25 mouse cellular contexts compared by ENCODE assay signal in genomic region chr19:5942581-5942980, GRCm38 (mm10). TPM values are rescaled to one million over a fixed set of nuclear protein-coding genes. Genes with fewer than 3 reads are reported as not detected.
DNase-seq lines count a peak whose midpoint lies in the region; ATAC-seq and TF ChIP-seq lines count a peak whose summit lies in the region.
"Had no signal": no experiment of that assay in that cellular context is flagged by ENCODE, and none has a peak within 500 bp of the region (broad histone marks: within the 10 kb centered on the region; RNA-seq: fewer than 3 reads in every experiment).

No protein-coding gene starts in this region.

- H3K27me3 ChIP-seq in heart, embryonic 11.5 days (ENCODE audit: control insufficient read depth, insufficient read depth, low read length) = no peaks in the 10 kb centered on the region
- H3K27me3 ChIP-seq in midbrain, embryonic 11.5 days (ENCODE audit: control insufficient read depth, insufficient read depth, low read length) = no peaks in the 10 kb centered on the region
- H3K27me3 ChIP-seq: embryonic facial prominence, embryonic 12.5 days; forebrain, embryonic 15.5 days; heart, embryonic 12.5 days; intestine, embryonic 15.5 days had no signal

- no peak overlapping the region for H3K4me2 ChIP-seq in heart, embryonic 11.5 days
- no peak overlapping the region for H3K4me2 ChIP-seq in midbrain, embryonic 11.5 days
- H3K4me2 ChIP-seq: embryonic facial prominence, embryonic 12.5 days; forebrain, embryonic 15.5 days; heart, embryonic 12.5 days; hindbrain, embryonic 14.5 days; intestine, embryonic 15.5 days had no signal

- intact Hi-C loops in gastrocnemius, adult 2 months (cut with DNase I) = loop anchor here (2.0 kb wide), 1 partner anchor 14 kb away; no protein-coding TSS in a partner anchor

- peak; percentile 78 for DNase-seq in gastrocnemius, adult 2 months
- DNase-seq in gastrocnemius, postnatal 10 days = no peak
- no peak for DNase-seq in heart, postnatal 4 days
- no peak for DNase-seq in layer of hippocampus, adult 2 months (ENCODE audit: low spot score in 2 of 2)
- DNase-seq in layer of hippocampus, adult 9-10 months (ENCODE audit: low spot score) = no peak
- DNase-seq in midbrain, embryonic 11.5 days (ENCODE audit: low spot score, missing footprints) = no peak
- DNase-seq: adrenal gland, postnatal 10 days; cerebellum, adult 11-12 months; cerebellum, adult 9-10 months; cerebellum, postnatal 25 days; heart, postnatal 14 days; kidney, adult 18-20 months had no signal

- no peak for ATAC-seq in heart, embryonic 11.5 days (replicated peaks; ENCODE audit: insufficient number of reproducible peaks, low FRiP score, low TSS enrichment)
- no peak for ATAC-seq in midbrain, embryonic 11.5 days (ENCODE audit: low FRiP score)
- ATAC-seq: forebrain, embryonic 15.5 days; intestine, embryonic 15.5 days had no signal

- peak overlapping the region; percentile 91 for H3K27ac ChIP-seq in gastrocnemius, adult 2 months
- no peak overlapping the region for H3K27ac ChIP-seq in heart, embryonic 11.5 days (ENCODE audit: low read depth, low read length)
- peak overlapping the region; percentile 39; the same call in 1 of the 2 replicates for H3K27ac ChIP-seq in layer of hippocampus, adult 2 months
- H3K27ac ChIP-seq in midbrain, embryonic 11.5 days (ENCODE audit: low read depth, low read length) = no peak overlapping the region
- H3K27ac ChIP-seq: embryonic facial prominence, embryonic 12.5 days; forebrain, embryonic 15.5 days; hindbrain, embryonic 14.5 days; intestine, embryonic 15.5 days had no signal

- peak overlapping the region; percentile 15; the same call in 1 of the 2 replicates for H3K4me3 ChIP-seq in gastrocnemius, adult 2 months
- no peak overlapping the region for H3K4me3 ChIP-seq in heart, embryonic 11.5 days (ENCODE audit: low read depth, low read length)
- H3K4me3 ChIP-seq in layer of hippocampus, adult 2 months = no peak overlapping the region
- H3K4me3 ChIP-seq in midbrain, embryonic 11.5 days (ENCODE audit: low read depth, low read length) = no peak overlapping the region
- H3K4me3 ChIP-seq: embryonic facial prominence, embryonic 12.5 days; forebrain, embryonic 15.5 days; heart, embryonic 12.5 days; intestine, embryonic 15.5 days had no signal

- TF ChIP-seq CTCF in gastrocnemius, adult 2 months (IDR thresholded peaks at IDR 0.05) = no peak
- no peak for TF ChIP-seq CTCF in layer of hippocampus, adult 2 months (conservative IDR thresholded peaks at IDR 0.05)

- peaks cover 48% of the 10 kb centered on the region for H3K4me1 ChIP-seq in heart, embryonic 11.5 days (ENCODE audit: control insufficient read depth, insufficient read depth, low read length)
- peaks cover 8% of the 10 kb centered on the region for H3K4me1 ChIP-seq in midbrain, embryonic 11.5 days (ENCODE audit: control insufficient read depth, insufficient read depth, low read length)
- H3K4me1 ChIP-seq: embryonic facial prominence, embryonic 12.5 days had no signal

- no peaks in the 10 kb centered on the region for H3K9me3 ChIP-seq in heart, embryonic 11.5 days (replicated peaks; ENCODE audit: control insufficient read depth, low read length)
- no peaks in the 10 kb centered on the region for H3K9me3 ChIP-seq in midbrain, embryonic 11.5 days (ENCODE audit: control insufficient read depth, low read length)
- H3K9me3 ChIP-seq: embryonic facial prominence, embryonic 12.5 days; forebrain, embryonic 15.5 days; heart, embryonic 12.5 days; intestine, embryonic 15.5 days had no signal

- WGBS in heart, embryonic 11.5 days (ENCODE audit: insufficient replicate concordance) = 76% methylated on average over 7 of the region's 7 CpGs
- 96% methylated on average over 7 of the region's 7 CpGs for WGBS in midbrain, embryonic 11.5 days

- H3K36me3 ChIP-seq in heart, embryonic 11.5 days (ENCODE audit: control insufficient read depth, insufficient read depth, low read length) = peaks cover 22% of the 10 kb centered on the region
- peaks cover 4% of the 10 kb centered on the region; the same call in 1 of the 2 replicates for H3K36me3 ChIP-seq in midbrain, embryonic 11.5 days (ENCODE audit: control insufficient read depth, insufficient read depth, low read length)
- H3K36me3 ChIP-seq: forebrain, embryonic 15.5 days had no signal

- 0 out of 2 replicates have a peak overlapping the region, but pooled peaks have one; percentile 30 for H3K9ac ChIP-seq in heart, embryonic 11.5 days (ENCODE audit: low read depth, low read length)
- no peak overlapping the region for H3K9ac ChIP-seq in midbrain, embryonic 11.5 days (ENCODE audit: low read length)
- H3K9ac ChIP-seq: embryonic facial prominence, embryonic 12.5 days; forebrain, embryonic 15.5 days; hindbrain, embryonic 14.5 days; intestine, embryonic 15.5 days had no signal

RNA-seq across cellular contexts. Expression of gene Cdc42ep2, which starts 18.0 kb away (rescaled TPM):
- 10 to 100 TPM in 1 of 2 experiments, 1 to 10 TPM in 1; 8.2 to 14.3 TPM for total RNA-seq in gastrocnemius, adult 2 months (2021)
- total RNA-seq in gastrocnemius, postnatal 10 days (2021) = 10 to 100 TPM; 16.6 to 20.9 TPM
- polyA plus RNA-seq in heart, embryonic 11.5 days (2014; fragmentation: Nextera tagmentation; extraction: Ambion mirVana) = 6.3 and 7.6 TPM in 2 replicates
- 10 to 100 TPM; 14.2 to 14.7 TPM for total RNA-seq in heart, postnatal 4 days (2021)
- 1 to 10 TPM; 3.4 to 3.8 TPM for total RNA-seq in layer of hippocampus, adult 2 months (2021)
- 2.2 and 2.5 TPM in 2 replicates for polyA plus RNA-seq in midbrain, embryonic 11.5 days (2014; fragmentation: Nextera tagmentation; extraction: Ambion mirVana)
- total RNA-seq: granulocyte monocyte progenitor cell, adult 5-6 weeks had no signal

RNA-seq across cellular contexts. Expression of gene Pola2, which starts 21.4 kb away (rescaled TPM):
- total RNA-seq in gastrocnemius, adult 2 months (2021) = 1 to 10 TPM; 8.9 to 9.2 TPM
- total RNA-seq in gastrocnemius, postnatal 10 days (2021) = 10 to 100 TPM; 13.7 to 18.7 TPM
- 58.9 and 59.2 TPM in 2 replicates for polyA plus RNA-seq in heart, embryonic 11.5 days (2014; fragmentation: Nextera tagmentation; extraction: Ambion mirVana)
- total RNA-seq in heart, postnatal 4 days (2021) = 10 to 100 TPM; 32.9 to 37.1 TPM
- total RNA-seq in layer of hippocampus, adult 2 months (2021) = 1 to 10 TPM; 6.2 to 6.6 TPM
- polyA plus RNA-seq in midbrain, embryonic 11.5 days (2014; fragmentation: Nextera tagmentation; extraction: Ambion mirVana) = 74.4 and 82.7 TPM in 2 replicates

RNA-seq across cellular contexts. Expression of gene Dpf2, which starts 29.8 kb away (rescaled TPM):
- total RNA-seq in gastrocnemius, adult 2 months (2021) = 10 to 100 TPM; 87.8 to 88.4 TPM
- total RNA-seq in gastrocnemius, postnatal 10 days (2021) = 10 to 100 TPM; 86.8 to 90.9 TPM
- 105 and 119 TPM in 2 replicates for polyA plus RNA-seq in heart, embryonic 11.5 days (2014; fragmentation: Nextera tagmentation; extraction: Ambion mirVana)
- total RNA-seq in heart, postnatal 4 days (2021) = 100 to 1,000 TPM; 111 to 119 TPM
- total RNA-seq in layer of hippocampus, adult 2 months (2021) = 10 to 100 TPM; 94.1 to 95.3 TPM
- polyA plus RNA-seq in midbrain, embryonic 11.5 days (2014; fragmentation: Nextera tagmentation; extraction: Ambion mirVana) = 200 and 203 TPM in 2 replicates

RNA-seq across cellular contexts. Expression of gene Slc22a20, which starts 43.4 kb away (rescaled TPM):
- not detected for total RNA-seq in gastrocnemius, adult 2 months (2021)
- not detected for total RNA-seq in gastrocnemius, postnatal 10 days (2021)
- not detected in 2 replicates for polyA plus RNA-seq in heart, embryonic 11.5 days (2014; fragmentation: Nextera tagmentation; extraction: Ambion mirVana)
- not detected for total RNA-seq in heart, postnatal 4 days (2021)
- total RNA-seq in layer of hippocampus, adult 2 months (2021) = not detected
- polyA plus RNA-seq in midbrain, embryonic 11.5 days (2014; fragmentation: Nextera tagmentation; extraction: Ambion mirVana) = not detected in 2 replicates
- total RNA-seq: adrenal gland, postnatal 10 days; adrenal gland, postnatal 4 days; granulocyte monocyte progenitor cell, adult 5-6 weeks; heart, postnatal 14 days; MEL had no signal
- polyA plus RNA-seq: brain, embryonic 14.5 days; C2C12; cortical plate, adult 2 months; embryonic facial prominence, embryonic 12.5 days; forebrain, embryonic 11.5 days; forebrain, embryonic 15.5 days; heart, embryonic 12.5 days; hindbrain, embryonic 14.5 days; intestine, embryonic 15.5 days had no signal

RNA-seq across cellular contexts. Expression of gene Tigd3, which starts 48.6 kb away (rescaled TPM):
- under 1 TPM; 0.10 to 0.20 TPM for total RNA-seq in gastrocnemius, adult 2 months (2021)
- under 1 TPM; 0.82 to 0.95 TPM for total RNA-seq in gastrocnemius, postnatal 10 days (2021)
- polyA plus RNA-seq in heart, embryonic 11.5 days (2014; fragmentation: Nextera tagmentation; extraction: Ambion mirVana) = 1.5 and 2.6 TPM in 2 replicates
- total RNA-seq in heart, postnatal 4 days (2021) = 1 to 10 TPM; 2.0 TPM
- 1 to 10 TPM; 2.5 to 3.2 TPM for total RNA-seq in layer of hippocampus, adult 2 months (2021)
- 7.3 and 8.3 TPM in 2 replicates for polyA plus RNA-seq in midbrain, embryonic 11.5 days (2014; fragmentation: Nextera tagmentation; extraction: Ambion mirVana)

Comparison
In these comparisons a context has a peak if more than half of its experiments do, and no peak if none do; other contexts are left out.
1. H3K27ac ChIP-seq: peak in gastrocnemius, adult 2 months (single experiment) and layer of hippocampus, adult 2 months (single experiment); none in heart, embryonic 11.5 days (single experiment) and midbrain, embryonic 11.5 days (single experiment).